Mouse (Mus musculus) layer of hippocampus, adult 11-12 months (tissue): ENCODE results near the gene Epsti1.

Experiments
- DNase-seq: peaks from one replicate; pipeline ENCODE4 v3.0.0; 2022; ENCODE audit warnings: low spot score

The Epsti1 gene

GRCm38 (mm10) chr14:78015540-78016321 is 111.7 kb downstream of the Epsti1 start:
- no peak for DNase-seq

DNA sequence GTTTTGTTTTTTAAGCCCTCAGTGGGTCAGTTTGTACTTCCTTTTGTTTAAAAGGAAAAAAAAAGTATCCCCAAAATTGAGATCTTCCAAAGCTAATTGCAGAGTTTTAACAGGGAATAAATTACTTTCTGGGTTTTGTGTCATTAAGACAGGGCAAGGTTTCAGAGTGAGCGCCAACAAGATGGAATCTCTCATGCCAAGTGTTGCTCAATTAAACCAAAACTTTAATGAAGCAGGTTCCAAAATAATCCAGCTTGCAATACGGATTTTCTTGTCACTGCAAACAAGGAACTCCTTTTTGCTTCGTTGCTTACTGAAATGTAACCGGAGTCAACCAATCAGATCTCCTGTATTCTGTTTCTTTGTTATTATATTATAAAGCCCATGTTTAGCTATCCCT is 112.4 kb downstream of the Epsti1 start:
- DNase-seq: no peak

DNA sequence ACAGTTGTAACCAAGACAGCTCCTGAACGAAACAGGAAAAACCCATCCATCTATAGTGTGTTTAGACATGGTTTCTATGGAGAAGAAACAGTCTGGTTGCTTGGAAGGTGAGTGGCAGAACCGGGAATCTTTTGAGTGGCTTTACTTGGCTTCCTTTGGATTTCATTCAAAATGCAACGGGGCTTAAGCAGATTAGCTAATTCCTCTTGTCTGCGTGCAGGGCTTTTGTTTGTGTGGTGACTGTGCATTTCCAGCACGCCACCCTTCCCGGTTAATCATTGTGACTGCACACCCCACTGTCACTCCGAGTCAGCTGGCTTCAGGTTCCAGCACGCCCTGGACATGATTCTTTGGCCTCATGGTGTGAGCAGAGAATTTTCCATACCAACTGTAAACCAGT is 115.9 kb downstream of the Epsti1 start:
- DNase-seq: no peak

DNA sequence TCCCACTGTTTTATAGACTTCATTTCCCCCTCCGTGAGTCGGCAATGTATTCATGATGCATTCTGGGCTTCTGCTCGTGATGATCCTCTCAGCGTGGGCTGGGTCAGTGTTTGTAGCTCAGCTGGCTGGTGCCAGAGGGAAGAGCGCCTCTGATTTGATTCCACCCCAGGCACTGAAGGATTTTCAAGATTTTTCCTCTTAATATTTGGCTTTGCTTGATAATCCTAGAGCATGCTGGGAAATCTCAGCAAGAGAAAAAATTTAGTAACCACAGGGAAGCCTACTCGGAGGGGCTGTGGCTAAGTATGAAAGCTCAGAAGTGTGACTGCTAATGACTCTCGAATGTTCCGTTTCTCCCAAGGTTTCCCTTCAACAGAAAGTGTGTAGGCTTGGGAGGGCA is 134.8 kb downstream of the Epsti1 start:
- no peak for DNase-seq

- DNase-seq: no peak
Observed at GRCm38 (mm10) chr14:78040643-78041042, 136.6 kb downstream of the Epsti1 start.

DNA sequence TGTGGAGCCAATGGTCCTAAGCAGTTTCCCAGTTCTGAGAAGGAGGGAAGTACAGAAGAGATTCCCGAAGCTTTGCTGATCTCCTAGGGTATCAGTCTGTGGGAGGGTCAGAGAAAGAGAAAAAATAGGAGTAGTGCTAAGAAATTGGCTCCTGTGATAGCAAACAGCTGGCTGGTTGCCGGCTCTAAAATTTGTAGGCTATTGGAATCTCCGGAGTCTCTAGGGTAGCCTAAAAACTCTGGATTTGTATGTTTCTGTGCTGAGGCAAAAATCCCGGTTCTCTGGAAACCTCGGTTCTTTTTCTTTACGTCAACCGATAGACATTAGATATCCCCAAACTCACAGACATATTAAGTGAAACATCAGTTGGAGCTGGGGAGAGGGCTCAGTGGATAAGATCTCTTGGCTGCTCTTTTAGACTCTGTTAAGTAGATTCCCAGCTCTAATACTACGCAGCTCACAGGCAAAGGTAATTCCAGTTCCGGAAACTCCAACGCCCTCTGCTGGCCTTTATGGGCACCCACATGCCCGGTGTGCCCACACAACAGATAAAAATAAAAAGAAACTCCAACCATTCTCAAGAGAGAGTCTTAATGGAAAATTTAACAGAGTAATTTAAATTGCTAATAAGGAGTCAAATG is 138.0 kb downstream of the Epsti1 start:
- DNase-seq: no peak

DNA sequence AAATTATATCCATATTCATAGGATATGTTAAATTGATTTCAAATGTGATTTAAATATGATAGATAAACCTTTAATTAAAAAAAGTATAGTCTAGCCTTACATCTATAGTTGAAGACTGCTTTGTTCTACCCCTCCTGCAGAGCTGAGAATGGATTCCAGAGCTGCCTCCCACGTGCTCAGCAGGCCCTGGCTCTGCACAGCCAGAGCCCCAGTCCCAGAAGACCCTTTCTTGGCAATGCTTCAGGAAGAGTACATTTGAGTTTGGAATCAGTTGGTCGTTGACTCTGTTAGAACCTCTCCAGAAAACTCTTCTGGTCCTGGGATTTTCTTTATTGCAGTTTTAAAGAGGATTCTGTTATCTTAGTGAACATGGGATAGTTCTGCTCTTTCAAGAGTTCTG is 139.0 kb downstream of the Epsti1 start:
- no peak for DNase-seq

DNA sequence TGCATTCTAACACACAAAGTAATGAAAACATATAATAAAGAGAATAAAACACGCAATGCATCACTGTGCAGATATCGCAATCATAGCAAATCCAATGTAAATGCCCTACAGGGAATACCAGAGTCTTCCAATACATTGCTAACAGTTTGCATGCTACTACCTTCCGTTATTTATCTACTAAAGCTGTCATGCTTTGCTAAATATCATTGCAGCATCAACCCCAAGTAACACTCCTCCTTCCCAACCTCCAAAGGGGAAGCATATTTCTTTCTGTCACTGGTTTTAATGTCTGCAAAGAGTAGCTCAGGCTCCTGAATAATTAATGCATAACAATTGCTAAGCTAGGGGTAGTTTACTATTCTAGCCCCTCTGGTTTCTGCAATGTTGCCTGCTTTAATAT is 144.2 kb downstream of the Epsti1 start:
- no peak for DNase-seq

GRCm38 (mm10) chr14:78048674-78049073 is 144.6 kb downstream of the Epsti1 start:
- DNase-seq: no peak
